Mouse (Mus musculus) lung, postnatal 0 days (tissue): ENCODE measurements around the gene Ngfr. TPM values are rescaled to one million over a fixed set of nuclear protein-coding genes. Genes with fewer than 3 reads are reported as not detected.

Source experiments
- ATAC-seq: fragments of 200-750 bp; cut with Nextera tagmentation; 2 replicates; pipeline ENCODE4 v1.8.0; 2017; ENCODE audit warnings: moderate library complexity
- DNase-seq: peaks from one replicate; pipeline ENCODE4 v3.0.0-alpha.2; 2016; ENCODE audit warnings: low spot score
- H3K27ac ChIP-seq: fragments of 300-500 bp; sonication (generic); 2 replicates; pipeline ENCODE4 v1.5.1; 2014; ENCODE audit warnings: antibody characterized with exemption, mild to moderate bottlenecking, low read length, mixed read lengths
- H3K27me3 ChIP-seq: fragments of 300-500 bp; sonication (generic); replicated peaks from 2 replicates; pipeline ENCODE4 v1.6.1; 2014; ENCODE audit warnings: low read length, mixed read lengths; ENCODE audit not compliant: insufficient read depth
- H3K36me3 ChIP-seq: fragments of 300-500 bp; sonication (generic); 2 replicates; pipeline ENCODE4 v1.6.1; 2014; ENCODE audit warnings: low read length, mixed read lengths; ENCODE audit not compliant: insufficient read depth
- H3K4me1 ChIP-seq: fragments of 300-500 bp; sonication (generic); 2 replicates; pipeline ENCODE4 v1.6.1; 2014; ENCODE audit warnings: antibody characterized with exemption, low read depth, low read length, mixed read lengths; ENCODE audit not compliant: insufficient read depth
- H3K4me2 ChIP-seq: fragments of 300-500 bp; sonication (generic); replicated peaks from 2 replicates; pipeline ENCODE4 v1.6.1; 2014; ENCODE audit warnings: low read depth, mild to moderate bottlenecking, low read length, moderate library complexity, mixed read lengths
- H3K4me3 ChIP-seq: fragments of 300-500 bp; sonication (generic); 2 replicates; pipeline ENCODE4 v1.5.1; 2014; ENCODE audit warnings: low read depth, low read length
- H3K9ac ChIP-seq: fragments of 300-500 bp; sonication (generic); replicated peaks from 2 replicates; pipeline ENCODE4 v1.6.1; 2014; ENCODE audit warnings: low read depth, mild to moderate bottlenecking
- H3K9me3 ChIP-seq: fragments of 300-500 bp; sonication (generic); 2 replicates; pipeline ENCODE4 v1.6.1; 2016; ENCODE audit warnings: low read length, mixed read lengths
- CTCF ChIP-seq: IDR thresholded peaks from 2 replicates; pipeline ENCODE4 v1.5.1; 2016; ENCODE audit warnings: antibody characterized with exemption, mild to moderate bottlenecking
- EP300 ChIP-seq: IDR thresholded peaks from 2 replicates; pipeline ENCODE4 v1.6.1; 2016; ENCODE audit warnings: antibody characterized with exemption, mild to moderate bottlenecking, control low read depth
- WGBS: fragments of 180-500 bp; shearing (Covaris S2); extraction: QIAGEN DNeasy Blood & Tissue Kit; methylation state at CpG from one replicate; pipeline ENCODE4 v1.1.7; 2014; 5-methylcytosine and 5-hydroxymethylcytosine counted together
- polyA plus RNA-seq: library from polyadenylated mRNA; unstranded; fragments of >200 nt; fragmentation: Nextera tagmentation; extraction: Ambion mirVana; gene quantifications from 2 replicates; pipeline ENCODE4 v1.2.1, GENCODE M21; 2015

Gene Ngfr
- polyA plus RNA-seq, 1 experiment from 2014 or later = 0.43 TPM

GRCm38 (mm10) chr11:95596704-95597103, 9.2 kb upstream of the Ngfr start:
- Histone ChIP-seq H3K27me3 (no peaks in the 10 kb centered on the region), H3K9me3 (no peaks in the 10 kb centered on the region), H3K9ac (no peak overlapping the region), H3K4me1 (0 out of 2 replicates have a peak, but pooled peaks cover 4% of the 10 kb centered on the region), H3K4me3 (no peak overlapping the region), H3K36me3 (no peaks in the 10 kb centered on the region), H3K27ac (no peak overlapping the region), H3K4me2 (no peak overlapping the region)
- TF ChIP-seq CTCF = no peak
- no peak for TF ChIP-seq EP300
- whole genome bisulfite sequencing = 38% methylated on average over 11 of the region's 11 CpGs
- DNase-seq (no peak), ATAC-seq (no peak)

DNA sequence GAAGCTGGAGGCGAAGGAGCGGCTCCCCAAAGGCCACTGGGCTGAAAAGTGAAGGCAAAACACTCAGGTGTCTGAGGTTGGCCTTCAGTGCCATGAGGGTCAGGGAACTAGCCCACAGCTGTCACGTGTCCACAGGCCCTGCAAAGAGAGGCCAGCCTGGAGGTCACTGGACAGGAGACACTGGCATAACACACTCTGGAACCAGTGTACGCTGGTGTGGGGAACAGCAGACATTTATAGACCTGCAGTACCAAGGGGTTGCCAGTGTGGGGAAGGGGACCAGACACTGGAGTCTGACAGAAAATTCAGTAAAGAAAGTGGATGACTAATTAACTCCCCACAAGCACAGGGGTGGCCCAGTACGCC, 8.6 kb upstream of the Ngfr start:
- H3K4me3 ChIP-seq = no peak overlapping the region
- no peak overlapping the region for H3K27ac ChIP-seq
- no peaks in the 10 kb centered on the region for H3K27me3 ChIP-seq
- ATAC-seq (no peak), DNase-seq (no peak)
- 0 out of 2 replicates have a peak, but pooled peaks cover 4% of the 10 kb centered on the region for H3K4me1 ChIP-seq
- no peak for TF ChIP-seq CTCF
- TF ChIP-seq EP300 = no peak
- WGBS = 67% methylated on average over 5 of the region's 5 CpGs
- no peaks in the 10 kb centered on the region for H3K9me3 ChIP-seq
- no peak overlapping the region for H3K9ac ChIP-seq
- no peaks in the 10 kb centered on the region for H3K36me3 ChIP-seq
- no peak overlapping the region for H3K4me2 ChIP-seq

DNA sequence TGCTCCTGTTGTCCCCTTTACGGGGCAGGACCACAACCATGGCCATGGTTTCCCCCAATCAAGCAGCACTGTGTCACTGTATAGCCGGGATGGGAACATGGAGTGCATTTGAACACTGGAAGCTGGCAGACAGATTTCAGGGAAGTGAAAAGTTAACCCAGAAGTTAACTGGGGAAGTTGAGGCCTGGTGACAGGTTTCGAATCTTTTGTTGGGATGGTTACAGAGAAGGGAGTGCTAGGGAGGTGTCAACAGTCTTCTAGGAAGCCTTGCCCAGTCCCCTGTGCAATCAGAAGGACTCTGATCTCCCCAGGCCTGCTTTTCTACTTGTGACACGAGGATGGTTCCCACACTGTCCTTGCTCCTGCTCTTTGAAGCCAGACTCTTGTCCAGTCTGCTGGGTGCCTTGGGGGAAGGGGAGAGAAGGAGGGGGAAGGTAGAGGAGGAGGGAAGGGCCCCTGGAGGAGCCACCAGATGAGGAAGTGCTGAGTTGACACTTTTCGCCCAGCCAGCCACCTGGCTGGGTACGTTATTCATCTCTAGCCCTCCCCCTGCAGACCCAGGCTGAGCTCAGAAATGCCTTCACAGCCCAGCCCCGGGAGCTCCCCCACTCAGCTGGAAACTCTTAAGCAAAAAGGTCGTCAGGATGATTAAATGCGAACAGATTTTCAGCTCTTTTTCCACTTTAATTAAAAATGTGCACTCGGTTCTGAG, 8.1 kb upstream of the Ngfr start:
- WGBS = 34% methylated on average over 10 of the region's 10 CpGs
- no peak for TF ChIP-seq CTCF
- TF ChIP-seq EP300 = no peak
- Histone ChIP-seq H3K9me3 (no peaks in the 10 kb centered on the region), H3K4me2 (no peak overlapping the region), H3K36me3 (no peaks in the 10 kb centered on the region), H3K4me3 (no peak overlapping the region), H3K27ac (no peak overlapping the region), H3K27me3 (no peaks in the 10 kb centered on the region), H3K9ac (no peak overlapping the region), H3K4me1 (0 out of 2 replicates have a peak, but pooled peaks cover 4% of the 10 kb centered on the region)
- ATAC-seq (no peak), DNase-seq (no peak)

DNA sequence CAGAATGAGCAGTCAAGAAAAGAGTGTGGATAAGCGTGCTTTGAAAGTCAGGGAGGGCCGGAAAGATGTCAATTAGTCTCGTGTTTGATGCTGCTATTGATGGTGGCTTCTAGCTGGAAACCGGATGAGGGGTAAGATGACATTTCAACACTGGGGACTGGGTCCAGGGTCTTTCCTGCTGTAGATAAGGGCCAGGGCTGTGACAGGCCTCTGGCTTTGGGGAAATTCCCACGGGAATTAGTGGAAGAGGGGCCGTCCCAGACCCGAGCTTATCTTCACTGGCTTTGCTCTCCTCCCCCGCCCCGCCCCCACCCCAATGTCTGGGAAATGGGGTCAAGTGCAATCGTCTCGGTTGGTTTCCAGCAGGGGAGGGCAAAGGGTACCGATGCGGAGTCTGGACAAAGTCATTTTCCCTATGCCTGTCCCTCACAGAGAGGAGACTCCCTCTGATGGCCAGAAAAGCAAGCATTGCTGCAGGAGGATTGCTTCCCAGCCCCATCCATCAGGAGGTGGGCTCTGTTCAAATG, 7.2 kb upstream of the Ngfr start:
- Histone ChIP-seq H3K27me3 (no peaks in the 10 kb centered on the region), H3K9ac (no peak overlapping the region), H3K27ac (no peak overlapping the region), H3K4me2 (no peak overlapping the region), H3K36me3 (no peaks in the 10 kb centered on the region), H3K9me3 (no peaks in the 10 kb centered on the region), H3K4me1 (0 out of 2 replicates have a peak, but pooled peaks cover 4% of the 10 kb centered on the region), H3K4me3 (no peak overlapping the region)
- TF ChIP-seq CTCF = no peak
- TF ChIP-seq EP300 = no peak
- ATAC-seq (no peak), DNase-seq (no peak)
- 14% methylated on average over 13 of the region's 13 CpGs for whole genome bisulfite sequencing

GRCm38 (mm10) chr11:95593501-95593900, 6.0 kb upstream of the Ngfr start:
- Histone ChIP-seq H3K9me3 (no peaks in the 10 kb centered on the region), H3K36me3 (no peaks in the 10 kb centered on the region), H3K4me3 (no peak overlapping the region), H3K4me2 (no peak overlapping the region), H3K27me3 (no peaks in the 10 kb centered on the region), H3K4me1 (0 out of 2 replicates have a peak, but pooled peaks cover 4% of the 10 kb centered on the region), H3K27ac (no peak overlapping the region), H3K9ac (no peak overlapping the region)
- DNase-seq (no peak), ATAC-seq (no peak)
- TF ChIP-seq CTCF = no peak
- TF ChIP-seq EP300 = no peak
- WGBS = 40% methylated on average over 5 of the region's 5 CpGs

GRCm38 (mm10) chr11:95592691-95593090, 5.2 kb upstream of the Ngfr start:
- Histone ChIP-seq H3K27ac (no peak overlapping the region), H3K9me3 (no peaks in the 10 kb centered on the region), H3K4me2 (no peak overlapping the region), H3K4me1 (0 out of 2 replicates have a peak, but pooled peaks cover 4% of the 10 kb centered on the region), H3K27me3 (no peaks in the 10 kb centered on the region), H3K9ac (no peak overlapping the region), H3K36me3 (no peaks in the 10 kb centered on the region), H3K4me3 (no peak overlapping the region)
- ATAC-seq (peak; percentile 23; the same call in 1 of the 2 replicates), DNase-seq (peak; percentile 34)
- WGBS = 47% methylated on average over 1 of the region's 1 CpGs
- no peak for TF ChIP-seq CTCF
- TF ChIP-seq EP300 = no peak
